Mouse (Mus musculus) MEL (cell line): ENCODE measurements at regions not wholly inside any gene's neighbourhood (a gene's known extent, or its start where the extent isn't known, plus 50 kb on each side); places are given as distances from the start of the nearest gene placed in this dataset.

ENCODE experiments used
- CTCF ChIP-seq, 3 experiments: IDR thresholded peaks in 2 of 3; conservative IDR thresholded peaks in 1 of 3; 2 replicates each; pipeline ENCODE4 v1.5.1; 2011 to 2012; ENCODE audit warnings: low read length in 3 of 3, low read depth in 2 of 3, mild to moderate bottlenecking in 2 of 3, improper control_type of control experiment in 1 of 3, inconsistent platforms in 1 of 3, mixed read lengths in 1 of 3, moderate library complexity in 1 of 3; ENCODE audit not compliant: control insufficient read depth in 1 of 3, insufficient read depth in 1 of 3, poor library complexity in 1 of 3, severe bottlenecking in 1 of 3
- EP300 ChIP-seq, 2 experiments: IDR thresholded peaks; 2 replicates each; pipeline ENCODE4 v1.6.1; 2011; ENCODE audit warnings: improper control_type of control experiment in 2 of 2, low read length in 2 of 2, low read depth in 1 of 2, mild to moderate bottlenecking in 1 of 2
- ETS1 ChIP-seq: IDR thresholded peaks from 2 replicates; pipeline ENCODE4 v1.6.1; 2012; ENCODE audit warnings: low read depth, mild to moderate bottlenecking, inconsistent platforms, low read length, improper control_type of control experiment, moderate library complexity
- SIN3A ChIP-seq: IDR thresholded peaks from 2 replicates; pipeline ENCODE4 v1.6.1; 2012; ENCODE audit warnings: low read length, improper control_type of control experiment, inconsistent platforms

DNA sequence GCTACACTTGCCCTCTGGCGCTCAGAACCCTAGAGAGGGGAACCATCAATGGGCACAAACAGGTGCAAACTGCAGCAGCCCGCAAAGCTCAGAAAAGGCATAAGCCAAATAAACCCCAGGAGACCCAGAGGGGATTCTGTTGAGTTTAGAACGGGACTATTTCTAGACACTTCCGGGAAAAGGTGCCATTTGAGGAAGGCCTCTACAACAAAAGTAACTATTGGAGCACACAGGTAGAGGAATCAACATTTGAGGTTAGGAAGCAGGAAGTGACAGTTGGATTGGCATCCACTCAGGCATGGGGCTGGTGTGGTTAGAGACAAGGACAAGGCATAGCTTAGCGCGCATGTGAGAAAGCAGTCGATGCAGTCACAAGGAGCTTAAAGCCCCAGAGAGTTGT lies 148.3 kb downstream of the Opa1 start:
- TF ChIP-seq SIN3A (no peak), ETS1 (no peak), EP300 (IDR thresholded peaks at IDR 0.05; ENCODE audit: low read depth in 1 of 2, low read length in 2 of 2) (no peak), CTCF (IDR thresholded peaks at IDR 0.05 in 2 of 3, conservative IDR thresholded peaks at IDR 0.05 in 1 of 3; ENCODE audit: control insufficient read depth in 1 of 3, insufficient read depth in 1 of 3, low read depth in 2 of 3, low read length in 3 of 3, poor library complexity in 1 of 3, severe bottlenecking in 1 of 3) (no peak)
